Mouse (Mus musculus) liver, postnatal 0 days (tissue): ENCODE data around the gene Camk2g.

Source experiments
- CTCF ChIP-seq: sonication (generic); IDR thresholded peaks from 2 replicates; pipeline ENCODE4 v1.5.1; 2016; ENCODE audit warnings: antibody characterized with exemption, low read depth
- EP300 ChIP-seq: IDR thresholded peaks from 2 replicates; pipeline ENCODE4 v1.6.1; 2016; ENCODE audit warnings: antibody characterized with exemption, low read depth, mild to moderate bottlenecking

DNA sequence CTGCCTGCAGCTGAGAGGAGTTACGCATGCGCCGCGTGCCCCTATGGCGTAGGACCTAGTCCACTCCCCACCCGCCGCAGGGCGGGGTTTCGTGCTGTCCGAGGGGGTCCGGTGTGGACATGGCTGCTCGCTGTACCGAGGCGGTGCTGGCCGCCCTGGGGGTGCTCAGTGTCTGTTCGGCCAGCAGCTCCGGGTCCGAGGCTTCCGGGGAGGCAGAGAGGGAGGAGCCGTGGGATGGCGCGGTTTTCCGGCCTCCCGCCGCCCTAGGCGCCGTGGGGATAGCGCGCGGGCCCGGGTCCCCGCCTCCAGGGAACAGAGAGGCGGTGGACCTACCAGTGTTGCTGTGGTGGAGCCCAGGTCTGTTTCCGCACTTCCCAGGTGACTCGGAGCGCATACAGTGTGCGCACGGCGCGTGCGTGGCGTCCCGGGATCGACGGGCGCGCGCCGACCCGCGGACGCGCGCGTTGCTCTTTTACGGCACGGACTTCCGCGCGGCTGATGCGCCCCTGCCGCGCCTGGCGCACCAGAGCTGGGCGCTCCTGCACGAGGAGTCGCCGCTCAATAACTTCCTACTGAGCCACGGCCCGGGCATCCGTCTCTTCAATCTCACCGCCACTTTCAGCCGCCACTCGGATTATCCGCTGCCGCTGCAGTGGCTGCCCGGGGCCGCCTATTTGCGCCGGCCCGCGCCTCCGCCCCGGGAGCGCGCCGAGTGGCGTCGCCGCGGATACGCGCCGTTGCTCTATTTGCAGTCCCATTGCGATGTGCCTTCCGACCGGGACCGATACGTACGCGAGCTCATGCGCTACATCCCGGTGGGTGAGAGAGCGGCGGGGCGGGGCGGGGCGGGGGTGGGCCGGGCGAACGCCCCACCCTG, 98.8 kb downstream of the Camk2g start, which contains the start of gene Fut11:
- TF ChIP-seq CTCF, result no peak
- TF ChIP-seq EP300, result no peak
